Mouse (Mus musculus) effector memory CD4-positive, alpha-beta T cell, adult 7 months (primary cell): ENCODE data around the gene Mlec. TPM values are rescaled to one million over a fixed set of nuclear protein-coding genes. Genes with fewer than 3 reads are reported as not detected.

Experiments used
- polyA plus RNA-seq: library from polyadenylated mRNA; unstranded; fragments of 100-300 nt; shearing (Covaris generic); gene quantifications from one replicate; pipeline ENCODE4 v1.2.1, GENCODE M21; 2017

Gene Mlec
- 61.4 TPM for polyA plus RNA-seq

GRCm38 (mm10) chr5:115158040-115158983, at the start of gene Mlec:
Gene Mlec, minus strand, starts transcription at chr5:115158179.

DNA sequence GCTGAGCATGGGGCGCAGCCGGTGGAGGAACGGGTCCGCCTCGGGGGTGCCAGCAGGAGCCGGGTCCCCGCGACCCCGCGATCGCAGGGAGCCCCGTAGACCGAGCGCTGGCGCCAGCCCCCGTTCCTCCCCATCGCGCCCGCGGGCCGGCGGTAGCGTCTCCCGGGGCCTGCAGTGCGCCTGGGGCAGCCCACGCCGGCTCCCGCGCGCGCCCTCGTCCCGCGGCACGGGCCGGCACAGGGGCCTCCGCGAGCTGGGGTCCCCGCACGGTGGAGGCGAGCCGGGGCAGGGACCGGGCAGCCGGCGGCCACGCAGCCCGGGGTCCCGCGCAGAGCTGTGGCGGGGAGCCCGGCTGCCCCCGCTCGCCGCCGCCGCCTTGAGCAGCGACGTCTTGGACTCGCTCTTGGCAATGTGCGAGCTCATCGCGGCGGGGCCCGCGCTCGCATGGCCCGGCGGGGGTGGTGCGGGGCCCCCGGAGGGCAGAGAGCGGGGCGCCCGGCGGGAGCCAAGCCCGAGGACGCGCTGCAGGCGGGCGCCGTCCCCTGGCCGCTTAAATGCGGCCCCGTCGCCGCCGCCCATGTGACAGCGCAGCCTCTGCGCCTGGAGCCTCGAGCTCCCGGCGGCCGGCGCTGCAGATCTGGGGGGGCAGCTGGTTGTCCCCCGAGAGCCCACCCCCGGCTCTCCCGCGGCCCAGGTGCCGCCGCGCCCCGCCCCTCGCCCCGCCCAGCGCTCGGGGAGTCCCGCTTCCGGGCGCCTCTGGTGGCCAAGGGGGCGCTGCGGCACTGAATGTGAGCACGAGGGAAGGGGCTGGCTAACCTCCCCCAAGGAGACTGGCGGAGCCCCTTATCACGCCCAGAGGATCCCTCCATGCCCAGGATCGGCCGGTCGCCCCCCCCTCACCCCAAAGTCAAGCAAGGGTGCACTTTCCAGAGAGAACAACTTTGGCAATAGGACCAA, 36.0 kb upstream of the Mlec start, which contains the start of gene Cabp1:
Cabp1 (minus strand) TSS at position 713 of the 957 bp plus-strand sequence.

DNA sequence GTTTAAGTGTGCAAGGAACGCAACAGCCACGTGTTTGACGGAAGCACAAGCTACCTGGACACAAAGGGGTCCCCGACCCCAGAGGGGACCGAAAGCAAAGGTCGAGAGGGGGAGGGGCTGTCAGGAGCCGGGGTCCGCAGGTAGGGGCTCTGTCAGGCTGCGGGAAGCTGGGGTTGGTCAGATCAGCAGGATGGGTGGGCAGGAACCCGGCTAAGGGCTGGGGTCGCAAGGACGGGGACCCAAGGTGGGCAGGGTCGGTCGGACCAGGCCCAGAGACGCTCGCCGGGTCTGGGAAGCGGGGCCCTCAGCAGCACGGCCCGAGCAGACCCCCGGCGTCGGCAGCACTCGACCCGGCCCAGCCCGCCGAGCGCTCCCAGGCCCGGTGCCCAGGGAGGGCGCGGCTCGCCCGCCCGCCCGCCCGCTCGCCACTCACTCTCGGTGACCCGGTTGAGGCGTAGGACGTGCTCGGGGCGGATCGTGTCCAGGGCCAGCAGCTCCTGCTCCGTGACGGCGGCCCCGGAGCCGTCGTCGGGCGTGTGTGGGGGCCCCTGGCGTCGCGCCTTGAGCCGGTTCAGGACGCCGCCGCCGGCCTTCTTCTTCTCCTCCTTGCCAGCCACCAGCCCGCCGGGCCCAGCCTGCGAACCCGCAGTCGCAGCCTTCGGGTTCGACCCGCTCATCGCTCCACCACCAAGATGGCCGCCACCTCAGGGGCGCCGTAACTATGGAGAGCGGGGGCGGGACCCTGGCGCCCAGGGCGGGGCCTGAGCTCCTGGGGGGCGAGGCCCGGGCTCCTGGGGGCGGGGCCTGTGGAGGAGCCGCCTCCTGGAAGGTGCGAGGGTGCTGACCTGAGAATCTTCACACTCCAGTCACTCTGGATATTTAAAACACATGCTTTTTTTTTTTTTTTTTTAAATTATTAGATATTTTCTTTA, 23.5 kb downstream of the Mlec start, which contains the start of gene Unc119b:
Unc119b (minus strand) TSS at position 742 of the 932 bp plus-strand sequence.

DNA sequence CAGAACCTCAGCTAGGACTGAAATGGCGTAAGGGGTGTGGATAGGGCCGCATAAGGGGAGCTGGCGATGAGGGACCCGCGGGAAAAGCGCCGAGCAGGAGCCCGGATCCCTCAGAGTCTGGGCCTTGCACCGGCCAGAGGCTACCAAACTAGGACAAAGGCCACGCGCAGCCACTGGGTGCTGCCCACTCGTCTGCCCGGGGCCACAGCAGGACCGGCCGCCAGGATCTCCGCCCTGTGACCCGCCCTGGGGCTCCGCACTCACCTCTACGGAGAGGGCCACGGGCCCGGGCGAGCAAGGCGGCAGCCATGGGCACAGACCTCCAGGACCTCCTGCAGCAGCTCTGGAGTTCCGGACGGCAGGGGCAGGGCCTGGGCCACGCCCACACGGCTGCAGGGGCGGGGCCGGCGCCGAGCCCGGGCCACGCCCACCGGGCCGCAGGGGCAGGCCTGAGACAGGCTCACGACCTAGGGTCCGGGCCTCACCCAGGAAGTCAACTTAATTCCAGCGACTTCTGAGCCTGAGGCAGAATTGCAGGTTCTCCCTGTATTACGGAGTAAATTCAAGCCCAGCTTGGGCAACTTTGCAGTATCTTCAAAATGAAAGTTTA, 38.9 kb downstream of the Mlec start, which contains the start of gene Acads:
Acads (minus strand) TSS at position 386 of the 610 bp plus-strand sequence.

GRCm38 (mm10) chr5:115098195-115098594, 59.8 kb downstream of the Mlec start, which contains the start of gene Gm10401:
Gene Gm10401, minus strand, starts transcription at chr5:115098295.

Other genes starting within 250 kb of the Mlec start
- gene Oasl1, start 234.9 kb downstream of the Mlec start, polyA plus RNA-seq: 8.6 TPM
- 24.9 TPM for gene 2210016L21Rik, start 216.0 kb downstream of the Mlec start, polyA plus RNA-seq
- gene Hnf1a, start 187.1 kb downstream of the Mlec start, polyA plus RNA-seq: not detected
- gene Sppl3, start 147.0 kb downstream of the Mlec start, polyA plus RNA-seq: 60.2 TPM
- gene Gm10401, start 59.9 kb downstream of the Mlec start, polyA plus RNA-seq: 2.4 TPM
- gene Acads, start 38.8 kb downstream of the Mlec start, polyA plus RNA-seq: 15.6 TPM
- 61.3 TPM for gene Unc119b, start 23.2 kb downstream of the Mlec start, polyA plus RNA-seq
- not detected for gene Cabp1, start 36.2 kb upstream of the Mlec start, polyA plus RNA-seq
- 115 TPM for gene Pop5, start 77.7 kb upstream of the Mlec start, polyA plus RNA-seq
- gene Rnf10, start 114.7 kb upstream of the Mlec start, polyA plus RNA-seq: 130 TPM
- gene Coq5, start 121.5 kb upstream of the Mlec start, polyA plus RNA-seq: 40.2 TPM
- 331 TPM for gene Dynll1, start 142.8 kb upstream of the Mlec start, polyA plus RNA-seq
- gene Srsf9, start 169.0 kb upstream of the Mlec start, polyA plus RNA-seq: 88.6 TPM
- 5.5 TPM for gene Gatc, start 183.0 kb upstream of the Mlec start, polyA plus RNA-seq
- 22.9 TPM for gene Triap1, start 183.0 kb upstream of the Mlec start, polyA plus RNA-seq
- gene Cox6a1, start 190.8 kb upstream of the Mlec start, polyA plus RNA-seq: 459 TPM